Mouse (Mus musculus): ENCODE data around the gene Gna12. TPM values are rescaled to one million over a fixed set of nuclear protein-coding genes. Genes with fewer than 3 reads are reported as not detected.
A peak's percentile ranks its signal among the peaks of the same experiment; 100 is the strongest.

The Gna12 gene
- polyA plus RNA-seq, 1 experiment from 2014 or later = 77.1 TPM

GRCm38 (mm10) chr5:140818482-140819076, 11.7 kb downstream of the Gna12 start:
- H3K9ac ChIP-seq = no peak overlapping the region
- peaks cover 19% of the 10 kb centered on the region for H3K4me1 ChIP-seq (ENCODE audit: insufficient read depth)
- no peaks in the 10 kb centered on the region for H3K36me3 ChIP-seq (ENCODE audit: insufficient read depth)
- 74% methylated on average over 5 of the region's 5 CpGs for WGBS
- H3K9me3 ChIP-seq (ENCODE audit: low read depth, low read length) = no peaks in the 10 kb centered on the region
- H3K4me2 ChIP-seq = no peak overlapping the region
- ATAC-seq (ENCODE audit: insufficient read depth) = no peak
- peak; percentile 33 for DNase-seq
- H3K4me3 ChIP-seq (ENCODE audit: low read depth, low read length) = no peak overlapping the region
- H3K27me3 ChIP-seq (ENCODE audit: insufficient read depth, low read length) = no peaks in the 10 kb centered on the region
- H3K27ac ChIP-seq (ENCODE audit: low read depth) = 0 out of 2 replicates have a peak overlapping the region, but pooled peaks have one; percentile 31
- TF ChIP-seq CTCF (IDR thresholded peaks at IDR 0.05; ENCODE audit: low read depth) = no peak

- H3K9me3 ChIP-seq (ENCODE audit: low read depth, low read length) = no peaks in the 10 kb centered on the region
- ATAC-seq (ENCODE audit: insufficient read depth) = no peak
- TF ChIP-seq CTCF (IDR thresholded peaks at IDR 0.05; ENCODE audit: low read depth) = no peak
- no peaks in the 10 kb centered on the region for H3K27me3 ChIP-seq (ENCODE audit: insufficient read depth, low read length)
- H3K36me3 ChIP-seq (ENCODE audit: insufficient read depth) = no peaks in the 10 kb centered on the region
- no peak for DNase-seq
- no peak overlapping the region for H3K27ac ChIP-seq (ENCODE audit: low read depth)
- H3K9ac ChIP-seq = no peak overlapping the region
- WGBS = 71% methylated on average over 6 of the region's 6 CpGs
- no peak overlapping the region for H3K4me3 ChIP-seq (ENCODE audit: low read depth, low read length)
- peaks cover 26% of the 10 kb centered on the region for H3K4me1 ChIP-seq (ENCODE audit: insufficient read depth)
- no peak overlapping the region for H3K4me2 ChIP-seq
Observed at GRCm38 (mm10) chr5:140816950-140817568, 13.2 kb downstream of the Gna12 start.

DNA sequence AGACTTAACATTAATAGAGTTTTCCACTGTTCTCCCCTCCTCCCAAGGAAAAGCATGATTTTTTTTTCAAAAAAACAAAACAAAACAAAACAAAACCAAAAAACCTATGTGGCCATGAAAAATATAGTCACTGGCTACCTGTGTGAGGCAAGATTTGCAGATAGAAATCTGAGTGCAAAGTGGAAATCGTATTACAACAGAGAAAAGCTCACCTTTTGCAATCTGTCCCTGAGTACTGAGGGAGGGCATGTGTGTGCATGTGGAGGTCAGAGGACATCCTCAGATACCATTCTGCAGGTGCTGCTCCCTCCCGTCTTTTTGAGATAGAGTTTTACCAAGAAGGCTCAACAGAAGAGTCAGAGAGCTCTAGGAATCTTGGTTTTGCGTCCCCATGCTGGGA, 14.2 kb downstream of the Gna12 start:
- 83% methylated on average over 3 of the region's 3 CpGs for WGBS
- Histone ChIP-seq H3K27me3 (ENCODE audit: insufficient read depth, low read length) (no peaks in the 10 kb centered on the region), H3K36me3 (ENCODE audit: insufficient read depth) (no peaks in the 10 kb centered on the region), H3K9ac (no peak overlapping the region), H3K9me3 (ENCODE audit: low read depth, low read length) (no peaks in the 10 kb centered on the region), H3K4me3 (ENCODE audit: low read depth, low read length) (no peak overlapping the region), H3K4me2 (no peak overlapping the region), H3K27ac (ENCODE audit: low read depth) (no peak overlapping the region), H3K4me1 (ENCODE audit: insufficient read depth) (peaks cover 35% of the 10 kb centered on the region)
- DNase-seq (no peak), ATAC-seq (ENCODE audit: insufficient read depth) (no peak)
- TF ChIP-seq CTCF (IDR thresholded peaks at IDR 0.05; ENCODE audit: low read depth) = no peak

- no peaks in the 10 kb centered on the region for H3K36me3 ChIP-seq (ENCODE audit: insufficient read depth)
- H3K27ac ChIP-seq (ENCODE audit: low read depth) = peak overlapping the region; percentile 43; the same call in 1 of the 2 replicates
- WGBS = 18% methylated on average over 9 of the region's 9 CpGs
- no peak overlapping the region for H3K9ac ChIP-seq
- H3K27me3 ChIP-seq (ENCODE audit: insufficient read depth, low read length) = no peaks in the 10 kb centered on the region
- H3K4me2 ChIP-seq = peak overlapping the region; percentile 8; the same call in 1 of the 2 replicates
- DNase-seq = peak; percentile 54
- no peak; the same call in 1 of the 2 replicates for ATAC-seq (ENCODE audit: insufficient read depth)
- peaks cover 41% of the 10 kb centered on the region for H3K4me1 ChIP-seq (ENCODE audit: insufficient read depth)
- no peaks in the 10 kb centered on the region for H3K9me3 ChIP-seq (ENCODE audit: low read depth, low read length)
- H3K4me3 ChIP-seq (ENCODE audit: low read depth, low read length) = no peak overlapping the region
- no peak for TF ChIP-seq CTCF (IDR thresholded peaks at IDR 0.05; ENCODE audit: low read depth)
Observed at GRCm38 (mm10) chr5:140815059-140815728, 15.0 kb downstream of the Gna12 start.

DNA sequence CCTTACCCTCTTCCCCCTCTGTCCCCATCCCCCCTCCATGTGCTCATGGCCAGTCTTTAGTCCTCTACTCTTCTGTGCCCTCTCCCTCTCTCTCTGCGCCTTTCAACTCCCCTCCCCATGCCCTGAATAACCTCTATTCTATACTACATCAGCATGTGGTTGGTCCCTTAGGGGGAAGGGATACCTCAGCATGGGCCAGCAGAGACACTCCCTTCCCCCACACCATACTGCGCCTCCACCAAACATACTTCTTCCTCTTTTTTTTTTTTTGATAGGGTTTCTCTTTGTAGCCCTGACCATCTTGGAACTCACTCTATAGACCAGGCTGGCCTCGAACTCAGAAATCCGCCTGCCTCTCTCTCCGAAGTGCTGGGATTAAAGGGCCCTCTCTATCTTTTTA, 15.8 kb downstream of the Gna12 start:
- H3K9ac ChIP-seq = no peak overlapping the region
- no peaks in the 10 kb centered on the region for H3K36me3 ChIP-seq (ENCODE audit: insufficient read depth)
- no peak overlapping the region for H3K4me3 ChIP-seq (ENCODE audit: low read depth, low read length)
- no peak for ATAC-seq (ENCODE audit: insufficient read depth)
- no peak for DNase-seq
- H3K4me2 ChIP-seq = no peak overlapping the region
- no peaks in the 10 kb centered on the region for H3K9me3 ChIP-seq (ENCODE audit: low read depth, low read length)
- H3K27me3 ChIP-seq (ENCODE audit: insufficient read depth, low read length) = no peaks in the 10 kb centered on the region
- peaks cover 38% of the 10 kb centered on the region for H3K4me1 ChIP-seq (ENCODE audit: insufficient read depth)
- TF ChIP-seq CTCF (IDR thresholded peaks at IDR 0.05; ENCODE audit: low read depth) = no peak
- H3K27ac ChIP-seq (ENCODE audit: low read depth) = no peak overlapping the region
- WGBS = 75% methylated on average over 5 of the region's 5 CpGs

DNA sequence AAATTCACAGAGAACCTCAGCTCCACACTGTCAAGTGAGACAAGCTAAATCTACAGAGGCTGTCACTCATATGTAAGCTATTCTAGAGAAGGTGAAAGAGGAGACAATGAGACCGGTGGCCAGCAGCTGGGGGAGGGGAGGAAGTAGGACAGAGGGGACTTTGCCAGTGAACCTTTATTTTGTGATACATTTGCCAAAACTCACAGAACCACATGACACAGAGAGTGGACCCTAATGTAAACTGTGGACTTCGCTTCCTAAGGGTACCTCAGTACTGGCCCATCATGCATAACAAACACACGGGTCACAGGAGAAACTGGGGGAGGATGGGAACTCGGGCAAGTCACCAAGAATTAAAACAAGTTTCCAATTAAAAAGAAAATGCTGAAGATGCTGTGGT, 17.5 kb downstream of the Gna12 start:
- H3K4me3 ChIP-seq (ENCODE audit: low read depth, low read length) = no peak overlapping the region
- DNase-seq (no peak), ATAC-seq (ENCODE audit: insufficient read depth) (no peak)
- H3K4me1 ChIP-seq (ENCODE audit: insufficient read depth) = peaks cover 33% of the 10 kb centered on the region
- H3K36me3 ChIP-seq (ENCODE audit: insufficient read depth) = no peaks in the 10 kb centered on the region
- H3K27me3 ChIP-seq (ENCODE audit: insufficient read depth, low read length) = no peaks in the 10 kb centered on the region
- H3K9me3 ChIP-seq (ENCODE audit: low read depth, low read length) = no peaks in the 10 kb centered on the region
- 35% methylated on average over 4 of the region's 4 CpGs for WGBS
- no peak overlapping the region for H3K9ac ChIP-seq
- H3K27ac ChIP-seq (ENCODE audit: low read depth) = no peak overlapping the region
- H3K4me2 ChIP-seq = no peak overlapping the region
- TF ChIP-seq CTCF (IDR thresholded peaks at IDR 0.05; ENCODE audit: low read depth) = no peak

GRCm38 (mm10) chr5:140812063-140812462, 18.2 kb downstream of the Gna12 start:
- H3K4me1 ChIP-seq (ENCODE audit: insufficient read depth) = peaks cover 33% of the 10 kb centered on the region
- H3K9ac ChIP-seq = no peak overlapping the region
- no peak overlapping the region for H3K27ac ChIP-seq (ENCODE audit: low read depth)
- no peaks in the 10 kb centered on the region for H3K36me3 ChIP-seq (ENCODE audit: insufficient read depth)
- peak; percentile 45 for ATAC-seq (ENCODE audit: insufficient read depth)
- no peaks in the 10 kb centered on the region for H3K9me3 ChIP-seq (ENCODE audit: low read depth, low read length)
- no peak for DNase-seq
- H3K27me3 ChIP-seq (ENCODE audit: insufficient read depth, low read length) = no peaks in the 10 kb centered on the region
- H3K4me2 ChIP-seq = no peak overlapping the region
- H3K4me3 ChIP-seq (ENCODE audit: low read depth, low read length) = no peak overlapping the region
- 55% methylated on average over 5 of the region's 5 CpGs for WGBS
- no peak for TF ChIP-seq CTCF (IDR thresholded peaks at IDR 0.05; ENCODE audit: low read depth)
